Mouse (Mus musculus) neural tube, embryonic 14.5 days (tissue): ENCODE results near the gene Cnksr3. TPM values are rescaled to one million over a fixed set of nuclear protein-coding genes. Genes with fewer than 3 reads are reported as not detected.
A peak's percentile ranks its signal among the peaks of the same experiment; 100 is the strongest.

ENCODE experiments used
- ATAC-seq: fragments of 200-750 bp; cut with Nextera tagmentation; 2 replicates; pipeline ENCODE4 v1.8.0; 2017; ENCODE audit warnings: low read depth, mild to moderate bottlenecking, moderate TSS enrichment, moderate library complexity
- H3K27ac ChIP-seq: fragments of 300-500 bp; sonication (generic); 2 replicates; pipeline ENCODE4 v1.5.1; 2014; ENCODE audit warnings: low read depth, mild to moderate bottlenecking, control low read depth, low read length, moderate library complexity, mixed read lengths
- H3K27me3 ChIP-seq: fragments of 300-500 bp; sonication (generic); 2 replicates; pipeline ENCODE4 v1.6.1; 2014; ENCODE audit warnings: low read length; ENCODE audit not compliant: control insufficient read depth, insufficient read depth
- H3K36me3 ChIP-seq: fragments of 300-500 bp; sonication (generic); 2 replicates; pipeline ENCODE4 v1.6.1; 2014; ENCODE audit warnings: low read length, mixed read lengths; ENCODE audit not compliant: control insufficient read depth, insufficient read depth
- H3K4me1 ChIP-seq: fragments of 300-500 bp; sonication (generic); 2 replicates; pipeline ENCODE4 v1.6.1; 2014; ENCODE audit warnings: low read length; ENCODE audit not compliant: control insufficient read depth, insufficient read depth
- H3K4me2 ChIP-seq: fragments of 300-500 bp; sonication (generic); 2 replicates; pipeline ENCODE4 v1.6.1; 2014; ENCODE audit warnings: mild to moderate bottlenecking, low read depth, low read length, control low read depth
- H3K4me3 ChIP-seq: fragments of 300-500 bp; sonication (generic); 2 replicates; pipeline ENCODE4 v1.5.1; 2014; ENCODE audit warnings: low read depth, low read length, control low read depth, mixed read lengths
- H3K9ac ChIP-seq: fragments of 300-500 bp; sonication (generic); replicated peaks from 2 replicates; pipeline ENCODE4 v1.6.1; 2014; ENCODE audit warnings: low read depth, mild to moderate bottlenecking, control low read depth, low read length, mixed read lengths
- H3K9me3 ChIP-seq: fragments of 300-500 bp; sonication (generic); 2 replicates; pipeline ENCODE4 v1.6.1; 2016; ENCODE audit warnings: low read length; ENCODE audit not compliant: control insufficient read depth
- WGBS: fragments of 180-500 bp; shearing (Covaris S2); extraction: QIAGEN DNeasy Blood & Tissue Kit; methylation state at CpG from one replicate; pipeline ENCODE4 v1.1.7; 2014; 5-methylcytosine and 5-hydroxymethylcytosine counted together
- polyA plus RNA-seq: library from polyadenylated mRNA; unstranded; fragments of >200 nt; fragmentation: Nextera tagmentation; extraction: Ambion mirVana; gene quantifications from 2 replicates; pipeline ENCODE4 v1.2.1, GENCODE M21; 2014

Cnksr3 gene
- polyA plus RNA-seq, 1 experiment from 2014 or later = 1.0 TPM

DNA sequence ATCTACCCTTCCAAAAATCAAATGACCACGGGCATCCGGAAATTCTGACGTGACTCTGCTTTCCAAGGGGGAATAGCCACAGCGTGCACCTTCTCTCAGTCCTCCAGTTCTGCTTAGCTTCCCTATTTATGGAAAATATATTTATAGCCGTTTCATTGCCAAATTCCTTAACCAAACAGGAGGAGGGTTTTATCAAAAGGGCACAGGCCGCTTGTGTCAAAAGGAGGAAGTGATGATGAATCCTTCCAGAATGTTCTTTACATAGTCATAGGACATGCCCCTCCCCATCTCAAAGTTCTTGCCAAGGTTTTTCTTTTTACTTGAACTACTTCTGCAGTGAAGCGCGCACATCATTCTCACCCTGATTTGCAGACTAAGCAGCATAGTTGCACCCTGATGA is 69.8 kb downstream of the Cnksr3 start:
- no peak for ATAC-seq
- 95% methylated on average over 8 of the region's 8 CpGs for WGBS

DNA sequence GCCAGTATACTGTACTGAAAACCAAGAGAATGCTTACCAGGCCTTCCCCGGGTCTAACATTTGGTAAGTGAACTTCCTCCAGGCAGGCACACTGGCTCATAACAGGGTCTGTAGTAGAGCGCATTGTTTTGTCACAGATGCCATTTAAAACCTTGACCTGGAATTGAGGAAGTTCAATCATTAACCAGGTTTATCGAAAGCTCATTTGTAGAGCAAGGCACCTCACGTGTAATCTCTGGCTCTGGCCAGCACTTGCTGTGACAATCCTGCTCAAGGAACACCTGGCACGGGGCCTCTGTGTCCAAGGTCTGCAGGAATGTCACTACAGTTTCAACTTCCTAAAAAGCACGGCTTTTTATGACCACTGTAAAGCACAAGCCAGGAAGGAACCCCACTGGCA is 71.8 kb downstream of the Cnksr3 start:
- H3K4me1 ChIP-seq = no peaks in the 10 kb centered on the region
- H3K4me3 ChIP-seq = no peak overlapping the region
- H3K9me3 ChIP-seq = no peaks in the 10 kb centered on the region
- no peak for ATAC-seq
- no peak overlapping the region for H3K9ac ChIP-seq
- H3K27me3 ChIP-seq = no peaks in the 10 kb centered on the region
- H3K27ac ChIP-seq = no peak overlapping the region
- no peak overlapping the region for H3K4me2 ChIP-seq
- H3K36me3 ChIP-seq = no peaks in the 10 kb centered on the region
- WGBS = 50% methylated on average over 6 of the region's 6 CpGs

More for the DNA sequence above, 69.8 kb downstream of the Cnksr3 start:
- Histone ChIP-seq H3K27ac (no peak overlapping the region), H3K9ac (no peak overlapping the region), H3K4me2 (no peak overlapping the region), H3K4me1 (no peaks in the 10 kb centered on the region), H3K27me3 (no peaks in the 10 kb centered on the region), H3K9me3 (no peaks in the 10 kb centered on the region), H3K36me3 (no peaks in the 10 kb centered on the region), H3K4me3 (no peak overlapping the region)

DNA sequence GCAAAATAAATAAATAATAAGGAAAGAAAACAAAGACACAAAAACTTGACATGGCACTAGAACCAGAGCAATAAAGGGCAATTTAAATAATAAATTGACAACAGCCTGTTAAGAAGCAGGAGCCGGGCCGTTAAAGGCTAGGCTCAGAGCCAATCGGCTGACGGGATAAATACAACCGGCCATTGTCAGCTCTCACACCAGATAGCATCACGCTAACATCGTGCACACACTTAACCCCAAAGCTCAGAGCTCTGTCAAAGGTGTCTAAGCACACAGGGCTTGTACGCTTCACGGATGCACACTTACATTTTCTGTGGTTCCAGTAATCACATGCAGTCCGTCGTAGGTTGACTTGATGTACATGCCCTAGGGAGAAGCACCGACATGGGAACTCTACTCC is 74.0 kb downstream of the Cnksr3 start:
- Histone ChIP-seq H3K4me1 (no peaks in the 10 kb centered on the region), H3K4me2 (no peak overlapping the region; the same call in 1 of the 2 replicates), H3K4me3 (no peak overlapping the region), H3K36me3 (no peaks in the 10 kb centered on the region), H3K27me3 (no peaks in the 10 kb centered on the region), H3K9ac (no peak overlapping the region), H3K9me3 (no peaks in the 10 kb centered on the region), H3K27ac (no peak overlapping the region)
- peak; percentile 73 for ATAC-seq
- 46% methylated on average over 12 of the region's 12 CpGs for WGBS

DNA sequence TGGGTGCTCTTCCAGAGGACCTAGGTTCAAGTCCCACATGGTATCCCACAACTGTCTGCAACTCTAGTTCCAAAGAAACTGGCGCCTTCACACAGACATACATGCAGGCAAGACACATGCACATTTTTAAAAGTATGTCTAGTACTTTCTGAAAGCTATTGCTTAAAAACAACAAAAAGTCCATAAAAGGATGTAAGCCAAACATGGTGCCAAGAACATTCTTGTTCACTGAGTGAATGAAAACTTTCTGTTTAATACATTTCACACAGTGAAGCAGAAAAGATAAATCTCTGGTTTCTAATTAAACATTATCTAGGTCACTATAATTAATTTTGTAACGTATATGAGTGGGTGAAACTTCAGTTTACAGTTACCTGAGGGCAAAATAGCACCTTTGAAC is 76.3 kb downstream of the Cnksr3 start:
- Histone ChIP-seq H3K9ac (no peak overlapping the region), H3K9me3 (no peaks in the 10 kb centered on the region), H3K36me3 (no peaks in the 10 kb centered on the region), H3K27me3 (no peaks in the 10 kb centered on the region), H3K4me1 (no peaks in the 10 kb centered on the region), H3K4me2 (no peak overlapping the region), H3K4me3 (no peak overlapping the region), H3K27ac (no peak overlapping the region)
- no peak for ATAC-seq
- WGBS = 91% methylated on average over 2 of the region's 2 CpGs

DNA sequence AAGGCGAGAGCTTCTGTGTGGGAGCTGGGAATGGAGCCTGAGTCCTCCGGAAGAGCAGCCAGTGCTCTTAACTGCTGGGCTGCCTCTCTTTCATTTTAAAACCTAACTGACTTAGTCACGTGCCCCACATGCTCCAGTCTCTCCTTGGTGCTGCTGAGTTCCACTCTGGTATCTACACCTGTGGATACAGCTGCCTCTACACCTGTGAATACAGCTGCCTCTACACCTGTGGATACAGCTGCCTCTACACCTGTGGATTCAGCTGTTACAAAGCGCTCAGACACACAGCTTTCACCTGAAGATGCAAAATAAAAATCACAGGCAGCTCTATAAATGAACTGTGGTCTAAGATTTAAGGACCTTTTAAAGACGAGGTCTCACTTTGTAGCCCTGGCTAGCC is 79.0 kb downstream of the Cnksr3 start:
- H3K27me3 ChIP-seq = no peaks in the 10 kb centered on the region
- H3K4me2 ChIP-seq = no peak overlapping the region
- no peak for ATAC-seq
- H3K4me1 ChIP-seq = no peaks in the 10 kb centered on the region
- H3K4me3 ChIP-seq = no peak overlapping the region
- 92% methylated on average over 5 of the region's 5 CpGs for WGBS
- no peak overlapping the region for H3K9ac ChIP-seq
- no peaks in the 10 kb centered on the region for H3K9me3 ChIP-seq
- H3K36me3 ChIP-seq = no peaks in the 10 kb centered on the region
- H3K27ac ChIP-seq = no peak overlapping the region

DNA sequence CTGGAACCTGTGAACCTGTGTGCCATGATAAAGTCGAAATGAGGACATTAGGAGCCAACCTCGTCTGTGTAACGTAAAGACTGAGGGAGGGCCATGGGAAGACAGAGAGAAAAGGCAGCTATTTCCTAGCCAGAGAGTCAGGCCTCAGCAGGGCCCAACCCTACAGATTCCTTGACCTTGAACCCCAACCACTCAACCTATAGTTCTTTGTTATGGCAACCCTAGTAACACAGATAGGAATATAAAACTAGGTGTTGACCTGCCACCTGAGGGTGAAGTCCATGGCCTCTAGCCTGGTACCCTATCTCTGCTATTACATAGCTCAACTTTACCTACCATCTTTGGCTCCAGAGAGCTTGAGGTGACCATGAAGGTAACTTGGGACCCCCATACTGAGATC is 80.6 kb downstream of the Cnksr3 start:
- H3K27ac ChIP-seq = no peak overlapping the region
- 93% methylated on average over 3 of the region's 3 CpGs for WGBS
- no peak overlapping the region for H3K4me2 ChIP-seq
- H3K36me3 ChIP-seq = no peaks in the 10 kb centered on the region
- H3K4me1 ChIP-seq = no peaks in the 10 kb centered on the region
- H3K9ac ChIP-seq = no peak overlapping the region
- ATAC-seq = no peak
- no peaks in the 10 kb centered on the region for H3K9me3 ChIP-seq
- H3K4me3 ChIP-seq = no peak overlapping the region
- no peaks in the 10 kb centered on the region for H3K27me3 ChIP-seq

DNA sequence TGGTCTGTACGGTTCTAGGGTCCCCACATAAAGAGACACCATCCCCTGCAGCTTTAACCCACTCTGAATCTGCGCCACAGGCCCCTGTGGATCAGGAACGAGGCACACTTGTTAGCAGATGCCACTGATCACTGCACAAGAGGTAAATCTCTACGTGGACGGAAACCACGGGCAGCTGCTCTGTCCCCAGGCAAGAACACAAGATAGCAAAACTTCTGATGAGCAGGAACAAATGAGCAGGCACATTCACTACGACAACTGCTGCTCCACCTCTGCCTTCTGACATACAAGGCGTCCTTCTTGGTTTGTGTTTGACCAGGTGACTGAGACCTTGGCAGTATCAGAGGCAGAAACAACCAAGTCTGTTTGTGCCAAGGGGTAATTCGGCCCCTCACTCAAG is 84.2 kb downstream of the Cnksr3 start:
- H3K4me2 ChIP-seq = no peak overlapping the region
- 95% methylated on average over 9 of the region's 9 CpGs for WGBS
- ATAC-seq = no peak

DNA sequence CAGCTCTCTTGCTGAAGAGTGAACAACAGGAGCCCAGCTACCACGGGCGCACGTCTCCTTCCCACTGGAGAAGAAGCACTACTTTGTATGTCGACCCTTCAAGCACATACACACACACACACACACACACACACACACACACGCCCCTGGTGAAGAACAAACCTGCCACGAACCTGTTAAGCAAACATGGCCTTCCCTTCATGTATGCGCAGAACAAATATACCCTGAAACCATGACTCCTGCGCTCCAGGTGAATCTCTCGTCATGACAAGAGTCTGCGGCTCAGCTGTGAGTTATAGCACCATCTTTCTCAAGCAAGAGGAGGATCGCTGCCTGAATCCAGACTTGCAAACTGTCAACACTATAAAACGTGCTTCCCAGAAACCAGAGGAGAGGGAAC is 85.2 kb downstream of the Cnksr3 start:
- H3K4me2 ChIP-seq = no peak overlapping the region
- H3K27me3 ChIP-seq = no peaks in the 10 kb centered on the region
- H3K9ac ChIP-seq = no peak overlapping the region
- no peaks in the 10 kb centered on the region for H3K9me3 ChIP-seq
- H3K4me1 ChIP-seq = no peaks in the 10 kb centered on the region
- no peak overlapping the region for H3K4me3 ChIP-seq
- H3K27ac ChIP-seq = no peak overlapping the region
- H3K36me3 ChIP-seq = no peaks in the 10 kb centered on the region
- WGBS = 92% methylated on average over 12 of the region's 12 CpGs
- ATAC-seq = no peak

More for the DNA sequence above, 84.2 kb downstream of the Cnksr3 start:
- Histone ChIP-seq H3K4me1 (no peaks in the 10 kb centered on the region), H3K9me3 (no peaks in the 10 kb centered on the region), H3K27me3 (no peaks in the 10 kb centered on the region), H3K4me3 (no peak overlapping the region), H3K27ac (no peak overlapping the region), H3K9ac (no peak overlapping the region), H3K36me3 (no peaks in the 10 kb centered on the region)

DNA sequence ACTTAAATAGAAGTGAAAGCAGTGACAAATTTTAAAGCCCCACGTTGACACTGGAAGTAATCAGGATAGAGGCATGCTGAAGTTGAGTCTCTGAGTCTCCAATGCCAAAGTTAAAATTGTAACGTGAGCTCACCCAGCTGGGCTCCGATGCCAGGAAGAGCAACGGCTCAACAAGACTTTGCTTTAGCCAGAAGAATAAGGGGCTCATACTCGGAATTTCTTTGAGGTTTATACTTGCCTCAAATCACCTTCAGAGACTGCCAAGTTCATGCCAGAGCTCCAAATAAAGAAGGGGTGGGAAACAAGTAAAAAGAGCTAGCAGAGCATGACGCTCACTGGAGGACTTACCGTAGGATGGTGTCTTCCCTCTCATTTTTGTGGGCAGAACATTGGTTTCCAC is 85.8 kb downstream of the Cnksr3 start:
- no peaks in the 10 kb centered on the region for H3K27me3 ChIP-seq
- WGBS = 90% methylated on average over 7 of the region's 7 CpGs
- no peaks in the 10 kb centered on the region for H3K36me3 ChIP-seq
- no peak for ATAC-seq
- no peak overlapping the region for H3K4me3 ChIP-seq
- no peaks in the 10 kb centered on the region for H3K9me3 ChIP-seq
- H3K27ac ChIP-seq = no peak overlapping the region
- H3K4me2 ChIP-seq = no peak overlapping the region
- H3K9ac ChIP-seq = no peak overlapping the region
- no peaks in the 10 kb centered on the region for H3K4me1 ChIP-seq

DNA sequence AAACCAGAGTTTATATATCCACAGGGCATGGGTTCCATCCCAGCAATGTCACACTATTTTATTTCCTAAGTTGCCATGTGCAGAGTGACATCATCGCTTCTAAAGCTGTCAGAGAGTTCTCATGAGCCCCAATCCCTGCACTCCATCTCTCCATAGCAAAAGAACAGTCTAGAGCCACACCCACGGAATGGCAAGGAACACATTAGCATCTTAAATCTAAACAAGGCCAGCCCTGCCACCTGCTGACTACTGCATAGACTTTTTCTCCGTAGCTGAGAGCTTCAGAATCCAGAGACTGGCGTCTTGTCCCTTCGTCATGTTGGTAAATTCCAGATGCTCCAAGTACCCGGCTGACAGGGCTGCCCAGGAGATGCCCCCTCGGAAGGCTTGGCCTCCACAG is 87.0 kb downstream of the Cnksr3 start:
- H3K27me3 ChIP-seq = no peaks in the 10 kb centered on the region
- no peaks in the 10 kb centered on the region for H3K4me1 ChIP-seq
- no peak overlapping the region for H3K4me2 ChIP-seq
- ATAC-seq = no peak
- H3K9ac ChIP-seq = no peak overlapping the region
- 81% methylated on average over 7 of the region's 7 CpGs for WGBS
- H3K4me3 ChIP-seq = no peak overlapping the region
- H3K27ac ChIP-seq = no peak overlapping the region
- no peaks in the 10 kb centered on the region for H3K9me3 ChIP-seq
- no peaks in the 10 kb centered on the region for H3K36me3 ChIP-seq
